Mouse (Mus musculus) hindbrain, embryonic 13.5 days (tissue): ENCODE results near the gene Klf9. TPM values are rescaled to one million over a fixed set of nuclear protein-coding genes. Genes with fewer than 3 reads are reported as not detected.

ENCODE experiments used
- ATAC-seq: fragments of 200-750 bp; cut with Nextera tagmentation; 2 replicates; pipeline ENCODE4 v1.8.0; 2017; ENCODE audit warnings: moderate TSS enrichment; ENCODE audit not compliant: low FRiP score
- H3K27ac ChIP-seq: fragments of 300-500 bp; sonication (generic); 2 replicates; pipeline ENCODE4 v1.5.1; 2015; ENCODE audit warnings: inconsistent platforms, mild to moderate bottlenecking, moderate library complexity
- H3K27me3 ChIP-seq: fragments of 300-500 bp; sonication (generic); 2 replicates; pipeline ENCODE4 v1.6.1; 2015; ENCODE audit warnings: mild to moderate bottlenecking, inconsistent platforms
- H3K36me3 ChIP-seq: fragments of 300-500 bp; sonication (generic); 2 replicates; pipeline ENCODE4 v1.6.1; 2015; ENCODE audit warnings: mild to moderate bottlenecking, inconsistent platforms
- H3K4me1 ChIP-seq: fragments of 300-500 bp; sonication (generic); replicated peaks from 2 replicates; pipeline ENCODE4 v1.6.1; 2015; ENCODE audit warnings: inconsistent platforms
- H3K4me2 ChIP-seq: fragments of 300-500 bp; sonication (generic); 2 replicates; pipeline ENCODE4 v1.6.1; 2015; ENCODE audit warnings: inconsistent platforms, mild to moderate bottlenecking, moderate library complexity
- H3K4me3 ChIP-seq: fragments of 300-500 bp; sonication (generic); 2 replicates; pipeline ENCODE4 v1.5.1; 2015; ENCODE audit warnings: mild to moderate bottlenecking, inconsistent platforms
- H3K9ac ChIP-seq: fragments of 300-500 bp; sonication (generic); 2 replicates; pipeline ENCODE4 v1.6.1; 2015; ENCODE audit warnings: mild to moderate bottlenecking, inconsistent platforms
- H3K9me3 ChIP-seq: fragments of 300-500 bp; sonication (generic); 2 replicates; pipeline ENCODE4 v1.6.1; 2016; ENCODE audit warnings: inconsistent platforms
- WGBS: fragments of 180-500 bp; shearing (Covaris S2); methylation state at CpG from one replicate; pipeline ENCODE4 v1.1.7; 2015; 5-methylcytosine and 5-hydroxymethylcytosine counted together
- polyA plus RNA-seq: library from polyadenylated mRNA; unstranded; fragments of >200 nt; fragmentation: Nextera tagmentation; extraction: Ambion mirVana; gene quantifications from 2 replicates; pipeline ENCODE4 v1.2.1, GENCODE M21; 2015

The Klf9 gene
- polyA plus RNA-seq, 1 experiment from 2014 or later: 1.8 TPM

GRCm38 (mm10) chr19:23175090-23175489, 34.1 kb downstream of the Klf9 start:
- Histone ChIP-seq H3K4me2 (no peak overlapping the region), H3K27ac (no peak overlapping the region), H3K27me3 (no peaks in the 10 kb centered on the region), H3K9ac (no peak overlapping the region), H3K36me3 (peaks cover 2% of the 10 kb centered on the region; the same call in 1 of the 2 replicates), H3K4me3 (no peak overlapping the region), H3K9me3 (0 out of 2 replicates have a peak, but pooled peaks cover 2% of the 10 kb centered on the region), H3K4me1 (no peaks in the 10 kb centered on the region)
- 76% methylated on average over 3 of the region's 3 CpGs for WGBS
- ATAC-seq: no peak

- 77% methylated on average over 2 of the region's 2 CpGs for WGBS
- no peak overlapping the region for H3K4me2 ChIP-seq
- ATAC-seq: no peak
These were observed 34.5 kb downstream of the Klf9 start for GRCm38 (mm10) chr19:23175511-23175910.

GRCm38 (mm10) chr19:23178533-23178932, 37.5 kb downstream of the Klf9 start:
- H3K9me3 ChIP-seq: no peaks in the 10 kb centered on the region
- WGBS: 91% methylated on average over 3 of the region's 3 CpGs
- H3K27me3 ChIP-seq: no peaks in the 10 kb centered on the region

More at GRCm38 (mm10) chr19:23175511-23175910, 34.5 kb downstream of the Klf9 start:
- Histone ChIP-seq H3K4me3 (no peak overlapping the region), H3K36me3 (no peaks in the 10 kb centered on the region), H3K4me1 (no peaks in the 10 kb centered on the region), H3K27ac (no peak overlapping the region), H3K9ac (no peak overlapping the region), H3K27me3 (no peaks in the 10 kb centered on the region), H3K9me3 (no peaks in the 10 kb centered on the region)

GRCm38 (mm10) chr19:23183493-23183892, 42.5 kb downstream of the Klf9 start:
- Histone ChIP-seq H3K36me3 (peaks cover 2% of the 10 kb centered on the region; the same call in 1 of the 2 replicates), H3K27ac (no peak overlapping the region), H3K9ac (no peak overlapping the region), H3K27me3 (no peaks in the 10 kb centered on the region), H3K4me2 (no peak overlapping the region), H3K4me3 (no peak overlapping the region), H3K9me3 (no peaks in the 10 kb centered on the region), H3K4me1 (no peaks in the 10 kb centered on the region)
- no peak for ATAC-seq
- WGBS: 98% methylated on average over 4 of the region's 4 CpGs

More at GRCm38 (mm10) chr19:23178533-23178932, 37.5 kb downstream of the Klf9 start:
- H3K9ac ChIP-seq: no peak overlapping the region
- no peaks in the 10 kb centered on the region for H3K36me3 ChIP-seq
- ATAC-seq: no peak
- no peak overlapping the region for H3K4me2 ChIP-seq
- H3K4me3 ChIP-seq: no peak overlapping the region
- no peak overlapping the region for H3K27ac ChIP-seq
- H3K4me1 ChIP-seq: no peaks in the 10 kb centered on the region

- Histone ChIP-seq H3K4me2 (no peak overlapping the region), H3K9ac (no peak overlapping the region), H3K4me1 (no peaks in the 10 kb centered on the region), H3K27me3 (no peaks in the 10 kb centered on the region), H3K9me3 (no peaks in the 10 kb centered on the region), H3K27ac (no peak overlapping the region), H3K36me3 (peaks cover 2% of the 10 kb centered on the region; the same call in 1 of the 2 replicates), H3K4me3 (no peak overlapping the region)
- ATAC-seq: no peak
- 79% methylated on average over 4 of the region's 4 CpGs for WGBS
These were observed 43.0 kb downstream of the Klf9 start for GRCm38 (mm10) chr19:23184068-23184467.

GRCm38 (mm10) chr19:23187732-23188131, 46.7 kb downstream of the Klf9 start:
- no peak overlapping the region for H3K4me2 ChIP-seq
- WGBS: 79% methylated on average over 6 of the region's 6 CpGs
- ATAC-seq: no peak
- peaks cover 6% of the 10 kb centered on the region; the same call in 1 of the 2 replicates for H3K36me3 ChIP-seq
- no peaks in the 10 kb centered on the region for H3K9me3 ChIP-seq
- H3K4me1 ChIP-seq: no peaks in the 10 kb centered on the region
- H3K9ac ChIP-seq: no peak overlapping the region
- no peak overlapping the region for H3K27ac ChIP-seq
- H3K4me3 ChIP-seq: no peak overlapping the region
- no peaks in the 10 kb centered on the region for H3K27me3 ChIP-seq

- WGBS: 95% methylated on average over 7 of the region's 7 CpGs
- Histone ChIP-seq H3K27me3 (no peaks in the 10 kb centered on the region), H3K9ac (no peak overlapping the region), H3K4me3 (no peak overlapping the region), H3K36me3 (peaks cover 6% of the 10 kb centered on the region; the same call in 1 of the 2 replicates), H3K9me3 (no peaks in the 10 kb centered on the region), H3K4me2 (no peak overlapping the region), H3K4me1 (no peaks in the 10 kb centered on the region), H3K27ac (no peak overlapping the region)
- ATAC-seq: no peak
These were observed 48.0 kb downstream of the Klf9 start for GRCm38 (mm10) chr19:23188986-23189385.

GRCm38 (mm10) chr19:23189744-23190143, 48.7 kb downstream of the Klf9 start:
- Histone ChIP-seq H3K4me1 (no peaks in the 10 kb centered on the region), H3K4me3 (no peak overlapping the region), H3K9ac (no peak overlapping the region), H3K36me3 (peaks cover 6% of the 10 kb centered on the region; the same call in 1 of the 2 replicates), H3K27ac (no peak overlapping the region), H3K4me2 (no peak overlapping the region), H3K27me3 (no peaks in the 10 kb centered on the region), H3K9me3 (no peaks in the 10 kb centered on the region)
- 95% methylated on average over 1 of the region's 1 CpGs for WGBS
- no peak for ATAC-seq

GRCm38 (mm10) chr19:23191486-23191885, 50.5 kb downstream of the Klf9 start:
- no peaks in the 10 kb centered on the region for H3K4me1 ChIP-seq
- WGBS: 90% methylated on average over 6 of the region's 6 CpGs
- H3K4me2 ChIP-seq: no peak overlapping the region
- H3K27ac ChIP-seq: no peak overlapping the region
- no peak for ATAC-seq
- no peaks in the 10 kb centered on the region for H3K9me3 ChIP-seq
- no peaks in the 10 kb centered on the region for H3K27me3 ChIP-seq
- H3K9ac ChIP-seq: no peak overlapping the region
- peaks cover 9% of the 10 kb centered on the region; the same call in 1 of the 2 replicates for H3K36me3 ChIP-seq
- H3K4me3 ChIP-seq: no peak overlapping the region

GRCm38 (mm10) chr19:23193076-23193475, 52.0 kb downstream of the Klf9 start:
- Histone ChIP-seq H3K9ac (no peak overlapping the region), H3K4me1 (no peaks in the 10 kb centered on the region), H3K36me3 (peaks cover 9% of the 10 kb centered on the region), H3K27me3 (no peaks in the 10 kb centered on the region), H3K27ac (no peak overlapping the region), H3K4me2 (no peak overlapping the region), H3K9me3 (no peaks in the 10 kb centered on the region), H3K4me3 (no peak overlapping the region)
- WGBS: 77% methylated on average over 3 of the region's 3 CpGs
- ATAC-seq: no peak

- Histone ChIP-seq H3K4me1 (no peaks in the 10 kb centered on the region), H3K9me3 (peaks cover 8% of the 10 kb centered on the region; the same call in 1 of the 2 replicates), H3K9ac (no peak overlapping the region), H3K36me3 (peaks cover 39% of the 10 kb centered on the region), H3K27me3 (no peaks in the 10 kb centered on the region), H3K27ac (no peak overlapping the region), H3K4me2 (no peak overlapping the region), H3K4me3 (no peak overlapping the region)
- 98% methylated on average over 5 of the region's 5 CpGs for WGBS
- no peak for ATAC-seq
These were observed 61.1 kb downstream of the Klf9 start for GRCm38 (mm10) chr19:23202106-23202505.

- no peaks in the 10 kb centered on the region for H3K27me3 ChIP-seq
- H3K27ac ChIP-seq: no peak overlapping the region
- no peak overlapping the region for H3K9ac ChIP-seq
- WGBS: 95% methylated on average over 3 of the region's 3 CpGs
- no peaks in the 10 kb centered on the region for H3K4me1 ChIP-seq
- no peak overlapping the region for H3K4me2 ChIP-seq
- H3K4me3 ChIP-seq: no peak overlapping the region
- H3K9me3 ChIP-seq: peaks cover 8% of the 10 kb centered on the region; the same call in 1 of the 2 replicates
- peaks cover 40% of the 10 kb centered on the region for H3K36me3 ChIP-seq
- no peak for ATAC-seq
These were observed 62.6 kb downstream of the Klf9 start for GRCm38 (mm10) chr19:23203505-23204053.

- no peak for ATAC-seq
- peaks cover 36% of the 10 kb centered on the region for H3K36me3 ChIP-seq
- no peaks in the 10 kb centered on the region for H3K9me3 ChIP-seq
- no peak overlapping the region for H3K4me3 ChIP-seq
- no peak overlapping the region for H3K4me2 ChIP-seq
- no peaks in the 10 kb centered on the region for H3K4me1 ChIP-seq
- 92% methylated on average over 6 of the region's 6 CpGs for WGBS
- no peak overlapping the region for H3K27ac ChIP-seq
- H3K27me3 ChIP-seq: no peaks in the 10 kb centered on the region
- H3K9ac ChIP-seq: no peak overlapping the region
These were observed 70.3 kb downstream of the Klf9 start for GRCm38 (mm10) chr19:23211325-23211724.
